Mouse (Mus musculus) heart, adult 2 months (tissue): Measurements from ENCODE around the gene Cfap298. TPM values are rescaled to one million over a fixed set of nuclear protein-coding genes. Genes with fewer than 3 reads are reported as not detected.

Experiments
- DNase-seq, 2 experiments: peaks; one replicate each; pipeline ENCODE4 v3.0.0; 2021
- H3K27ac ChIP-seq: fragments of 200-600 bp; 2 replicates; pipeline ENCODE4 v1.8.1; 2022
- H3K27me3 ChIP-seq: fragments of 200-500 bp; 2 replicates; pipeline ENCODE4 v1.6.1; 2012; ENCODE audit warnings: mild to moderate bottlenecking, low read length, inconsistent platforms, mixed read lengths; ENCODE audit not compliant: control insufficient read depth, insufficient read depth
- H3K36me3 ChIP-seq: fragments of 200-500 bp; 2 replicates; pipeline ENCODE4 v1.6.1; 2012; ENCODE audit warnings: low read length, inconsistent platforms; ENCODE audit not compliant: control insufficient read depth, insufficient read depth
- H3K4me1 ChIP-seq: fragments of 200-500 bp; 2 replicates; pipeline ENCODE4 v1.6.1; 2011; ENCODE audit warnings: low read length; ENCODE audit not compliant: control insufficient read depth, insufficient read depth
- H3K4me3 ChIP-seq: fragments of 200-600 bp; 2 replicates; pipeline ENCODE4 v1.8.1; 2022
- H3K79me2 ChIP-seq: fragments of 200-500 bp; replicated peaks from 2 replicates; pipeline ENCODE4 v1.6.1; 2012; ENCODE audit warnings: mild to moderate bottlenecking, inconsistent platforms, low read length, moderate library complexity, mixed read lengths; ENCODE audit not compliant: control insufficient read depth, insufficient read depth
- H3K9ac ChIP-seq: fragments of 200-500 bp; 2 replicates; pipeline ENCODE4 v1.6.1; 2012; ENCODE audit warnings: low read depth, mild to moderate bottlenecking, control low read depth, inconsistent platforms, low read length, mixed read lengths
- CTCF ChIP-seq: fragments of 200-600 bp; IDR thresholded peaks from 2 replicates; pipeline ENCODE4 v1.8.1; 2022; ENCODE audit warnings: antibody characterized with exemption, mild to moderate bottlenecking, moderate library complexity
- EP300 ChIP-seq: fragments of 200-500 bp; IDR thresholded peaks from 2 replicates; pipeline ENCODE4 v1.6.1; 2011; ENCODE audit warnings: low read depth, low read length, control low read depth; ENCODE audit not compliant: insufficient read depth
- POLR2A ChIP-seq: fragments of 200-500 bp; IDR thresholded peaks from 2 replicates; pipeline ENCODE4 v1.6.1; 2011; ENCODE audit warnings: mild to moderate bottlenecking, low read depth, low read length, control low read depth; ENCODE audit not compliant: insufficient read depth
- WGBS: fragments of 180-500 bp; shearing (Covaris S2); methylation state at CpG from one replicate; pipeline ENCODE4 v1.1.7; 2018; 5-methylcytosine and 5-hydroxymethylcytosine counted together
- intact Hi-C: fragments of 180-260 bp; cut with DNase I; formaldehyde crosslinking; loops from one replicate; pipeline ENCODE4 v1.15.1; 2025
- long read RNA-seq: library from polyadenylated mRNA; stranded (forward); transcript quantifications from one replicate; pipeline ENCODE4 v2.0.0, GENCODE M21; 2021
- polyA plus RNA-seq: library from polyadenylated mRNA; depleted of rRNA; stranded (reverse); fragments of >200 nt; gene quantifications from 2 replicates; pipeline ENCODE4 v1.2.3, GENCODE M21; 2012; rRNA removed
- total RNA-seq, 2 experiments: library from RNA; stranded (reverse); gene quantifications; 2 replicates each; pipeline ENCODE4 v1.2.3; 2021

The Cfap298 gene
- 10 to 100 TPM; 24.2 to 27.5 TPM for total RNA-seq
- polyA plus RNA-seq: 8.2 TPM in 2 replicates
- long read RNA-seq, transcript Cfap298-201 (7 exons, 1,430 nt): major isoform, 24 of 25 reads
- long read RNA-seq, partial matches to known transcripts: 0 of 25 reads
- long read RNA-seq, other reads (novel, unspliced or antisense): 1 of 25 reads

- peak within 1 kb of the TSS; percentile 90 for H3K4me3 ChIP-seq
- TF ChIP-seq CTCF: no peak
- peak; percentile 18 for TF ChIP-seq POLR2A
- TF ChIP-seq EP300: peak; percentile 70
- H3K36me3 ChIP-seq: no peaks in the 10 kb centered on the region
- H3K27ac ChIP-seq: peak within 1 kb of the TSS; percentile 92
- no peaks in the 10 kb centered on the region for H3K27me3 ChIP-seq
- peak within 1 kb of the TSS; percentile 83 for H3K9ac ChIP-seq
- H3K4me1 ChIP-seq: no peaks in the 10 kb centered on the region
- no peaks in the 10 kb centered on the region for H3K79me2 ChIP-seq
- under 1% methylated on average over 56 of the region's 56 CpGs for WGBS
- intact Hi-C loops: loop anchor here (5.0 kb wide), 3 partner anchors 77 to 992 kb away; partner anchors contain the start of genes Synj1 and Urb1
- peak; percentile 94 for DNase-seq
Measured at GRCm38 (mm10) chr16:90934687-90935328, at the start of gene Cfap298. Gene Cfap298, minus strand, starts transcription at chr16:90935114.

GRCm38 (mm10) chr16:90971004-90971403, 36.1 kb upstream of the Cfap298 start:
- Histone ChIP-seq H3K79me2 (no peaks in the 10 kb centered on the region), H3K27me3 (no peaks in the 10 kb centered on the region), H3K36me3 (no peaks in the 10 kb centered on the region), H3K4me3 (no peak overlapping the region), H3K27ac (no peak overlapping the region), H3K4me1 (no peaks in the 10 kb centered on the region), H3K9ac (no peak overlapping the region)
- 71% methylated on average over 6 of the region's 6 CpGs for WGBS
- no peak for TF ChIP-seq POLR2A
- no peak for TF ChIP-seq EP300
- no peak for TF ChIP-seq CTCF
- DNase-seq: no peak
- intact Hi-C loops: no loop called here

- Histone ChIP-seq H3K4me3 (no peak overlapping the region), H3K4me1 (no peaks in the 10 kb centered on the region), H3K9ac (no peak overlapping the region), H3K27ac (no peak overlapping the region), H3K27me3 (no peaks in the 10 kb centered on the region), H3K79me2 (no peaks in the 10 kb centered on the region), H3K36me3 (no peaks in the 10 kb centered on the region)
- intact Hi-C loops: no loop called here
- no peak for TF ChIP-seq POLR2A
- TF ChIP-seq CTCF: no peak
- no peak for TF ChIP-seq EP300
- DNase-seq: no peak
- 73% methylated on average over 4 of the region's 4 CpGs for WGBS
Measured at GRCm38 (mm10) chr16:90966241-90966640, 31.3 kb upstream of the Cfap298 start.

- intact Hi-C loops: no loop called here
- H3K36me3 ChIP-seq: no peaks in the 10 kb centered on the region
- H3K9ac ChIP-seq: no peak overlapping the region
- no peaks in the 10 kb centered on the region for H3K79me2 ChIP-seq
- TF ChIP-seq EP300: no peak
- TF ChIP-seq CTCF: no peak
- no peak for TF ChIP-seq POLR2A
- no peak overlapping the region for H3K4me3 ChIP-seq
- no peaks in the 10 kb centered on the region for H3K4me1 ChIP-seq
- no peak for DNase-seq
- H3K27ac ChIP-seq: no peak overlapping the region
- no peaks in the 10 kb centered on the region for H3K27me3 ChIP-seq
- 71% methylated on average over 10 of the region's 10 CpGs for WGBS
Measured at GRCm38 (mm10) chr16:90964302-90964701, 29.4 kb upstream of the Cfap298 start.

GRCm38 (mm10) chr16:90963866-90964265, 29.0 kb upstream of the Cfap298 start:
- no peak overlapping the region for H3K27ac ChIP-seq
- no peaks in the 10 kb centered on the region for H3K27me3 ChIP-seq
- H3K36me3 ChIP-seq: no peaks in the 10 kb centered on the region
- intact Hi-C loops: no loop called here
- no peaks in the 10 kb centered on the region for H3K4me1 ChIP-seq
- 81% methylated on average over 10 of the region's 10 CpGs for WGBS
- DNase-seq: no peak
- TF ChIP-seq EP300 (no peak), CTCF (no peak), POLR2A (no peak)
- no peaks in the 10 kb centered on the region for H3K79me2 ChIP-seq
- H3K4me3 ChIP-seq: no peak overlapping the region
- H3K9ac ChIP-seq: no peak overlapping the region

- no peak for TF ChIP-seq CTCF
- no peak for TF ChIP-seq POLR2A
- no peak for TF ChIP-seq EP300
- intact Hi-C loops: no loop called here
- H3K27ac ChIP-seq: no peak overlapping the region
Measured at GRCm38 (mm10) chr16:90963231-90963630, 28.3 kb upstream of the Cfap298 start.

More at GRCm38 (mm10) chr16:90963231-90963630, 28.3 kb upstream of the Cfap298 start:
- Histone ChIP-seq H3K36me3 (no peaks in the 10 kb centered on the region), H3K9ac (no peak overlapping the region), H3K4me3 (no peak overlapping the region), H3K27me3 (no peaks in the 10 kb centered on the region), H3K4me1 (no peaks in the 10 kb centered on the region), H3K79me2 (no peaks in the 10 kb centered on the region)
- no peak for DNase-seq
- 93% methylated on average over 4 of the region's 4 CpGs for WGBS
